Mouse (Mus musculus) CH12.LX (cell line): ENCODE measurements at regions not wholly inside any gene's neighbourhood (a gene's known extent, or its start where the extent isn't known, plus 50 kb on each side); places are given as distances from the start of the nearest gene placed in this dataset.
A peak's percentile ranks its signal among the peaks of the same experiment; 100 is the strongest.

ENCODE experiments used
- DNase-seq: peaks from one replicate; pipeline ENCODE4 v3.0.0-alpha.2; 2013; ENCODE audit errors: extremely low read depth
- H3K27ac ChIP-seq: 2 replicates; pipeline ENCODE4 v1.5.1; 2012; ENCODE audit warnings: low read depth, mild to moderate bottlenecking, control low read depth, moderate library complexity; ENCODE audit not compliant: insufficient read depth
- H3K27me3 ChIP-seq: replicated peaks from 2 replicates; pipeline ENCODE3; 2012; ENCODE audit warnings: inconsistent platforms
- H3K36me3 ChIP-seq, 2 experiments: replicated peaks in 1 of 2; 2 replicates each; pipeline versions ENCODE3 to v1.6.1; 2012; ENCODE audit warnings: inconsistent platforms in 1 of 2, low read length in 1 of 2, mild to moderate bottlenecking in 1 of 2, mixed read lengths in 1 of 2, moderate library complexity in 1 of 2; ENCODE audit not compliant: control insufficient read depth in 1 of 2, insufficient read depth in 1 of 2
- H3K4me1 ChIP-seq, 2 experiments: 2 replicates each; pipeline ENCODE4 v1.6.1; 2012; ENCODE audit warnings: inconsistent platforms in 1 of 2, moderate library complexity in 1 of 2; ENCODE audit not compliant: insufficient read depth in 2 of 2, control insufficient read depth in 1 of 2
- H3K4me2 ChIP-seq: 2 replicates; pipeline ENCODE4 v1.6.1; 2012; ENCODE audit warnings: low read depth, mild to moderate bottlenecking, control low read depth; ENCODE audit not compliant: poor library complexity, insufficient read depth, severe bottlenecking
- H3K4me3 ChIP-seq, 3 experiments: fragments of 150-350 bp in 1 of 3; sonication (generic) in 1 of 3; replicated peaks in 1 of 3; 2 replicates each; pipeline versions ENCODE3 to v1.5.1; 2011 to 2012; ENCODE audit warnings: low read depth in 2 of 3, low read length in 2 of 3, mild to moderate bottlenecking in 2 of 3, moderate library complexity in 2 of 3, control low read depth in 1 of 3, improper control_type of control experiment in 1 of 3, inconsistent platforms in 1 of 3, mixed read lengths in 1 of 3; ENCODE audit not compliant: poor library complexity in 1 of 3
- H3K79me2 ChIP-seq: replicated peaks from 2 replicates; pipeline ENCODE4 v1.6.1; 2012; ENCODE audit warnings: mild to moderate bottlenecking, moderate library complexity; ENCODE audit not compliant: control insufficient read depth, poor library complexity, insufficient read depth, severe bottlenecking; ENCODE audit errors: extremely low read depth
- H3K9ac ChIP-seq: 2 replicates; pipeline ENCODE4 v1.6.1; 2012; ENCODE audit warnings: low read depth, mild to moderate bottlenecking, control low read depth, moderate library complexity; ENCODE audit not compliant: insufficient read depth
- H3K9me3 ChIP-seq: replicated peaks from 2 replicates; pipeline ENCODE3; 2012; ENCODE audit warnings: low read length, inconsistent platforms, mixed read lengths
- CHD1 ChIP-seq: IDR thresholded peaks from 2 replicates; pipeline ENCODE4 v1.6.1; 2012; ENCODE audit warnings: low read depth, low read length, improper control_type of control experiment, inconsistent platforms
- CHD2 ChIP-seq: IDR thresholded peaks from 2 replicates; pipeline ENCODE4 v1.6.1; 2011; ENCODE audit warnings: low read length, improper control_type of control experiment
- CTCF ChIP-seq, 2 experiments: IDR thresholded peaks in 1 of 2; conservative IDR thresholded peaks in 1 of 2; 2 replicates each; pipeline ENCODE4 v1.5.1; 2011 to 2012; ENCODE audit warnings: low read depth in 2 of 2, low read length in 2 of 2, improper control_type of control experiment in 1 of 2, inconsistent platforms in 1 of 2, mild to moderate bottlenecking in 1 of 2, moderate library complexity in 1 of 2
- EP300 ChIP-seq: IDR thresholded peaks from 2 replicates; pipeline ENCODE4 v1.6.1; 2011; ENCODE audit warnings: low read length, improper control_type of control experiment
- JUN ChIP-seq: IDR thresholded peaks from 2 replicates; pipeline ENCODE4 v1.6.1; 2011; ENCODE audit warnings: low read depth, mild to moderate bottlenecking, low read length, improper control_type of control experiment, moderate library complexity; ENCODE audit not compliant: insufficient read depth
- JUND ChIP-seq: conservative IDR thresholded peaks from 2 replicates; pipeline ENCODE4 v1.6.1; 2011; ENCODE audit warnings: low read depth, low read length, improper control_type of control experiment
- KAT2A ChIP-seq: IDR thresholded peaks from 2 replicates; pipeline ENCODE4 v1.6.1; 2012; ENCODE audit warnings: low read length, improper control_type of control experiment, inconsistent platforms; ENCODE audit not compliant: insufficient replicate concordance
- MAZ ChIP-seq: IDR thresholded peaks from 2 replicates; pipeline ENCODE4 v1.6.1; 2012; ENCODE audit warnings: low read depth, mild to moderate bottlenecking, inconsistent platforms, low read length, improper control_type of control experiment, moderate library complexity
- MXI1 ChIP-seq: IDR thresholded peaks from 2 replicates; pipeline ENCODE4 v1.6.1; 2011; ENCODE audit warnings: mild to moderate bottlenecking, low read depth, low read length, improper control_type of control experiment
- PAX5 ChIP-seq: IDR thresholded peaks from 2 replicates; pipeline ENCODE4 v1.6.1; 2012; ENCODE audit warnings: low read length, inconsistent platforms, mixed read lengths
- POLR2A ChIP-seq: IDR thresholded peaks from 2 replicates; pipeline ENCODE4 v1.6.1; 2011; ENCODE audit warnings: low read depth, mild to moderate bottlenecking, improper control_type of control experiment, low read length
- RCOR1 ChIP-seq: conservative IDR thresholded peaks from 2 replicates; pipeline ENCODE4 v1.6.1; 2012; ENCODE audit warnings: low read depth, mild to moderate bottlenecking, inconsistent platforms, low read length, improper control_type of control experiment
- SIN3A ChIP-seq: IDR thresholded peaks from 2 replicates; pipeline ENCODE4 v1.6.1; 2012; ENCODE audit warnings: low read length, improper control_type of control experiment, inconsistent platforms
- SMC3 ChIP-seq: IDR thresholded peaks from 2 replicates; pipeline ENCODE4 v1.6.1; 2011; ENCODE audit warnings: low read depth, low read length, improper control_type of control experiment
- TCF12 ChIP-seq: IDR thresholded peaks from 2 replicates; pipeline ENCODE4 v1.6.1; 2014; ENCODE audit warnings: low read depth, mild to moderate bottlenecking, inconsistent platforms, low read length, improper control_type of control experiment
- USF1 ChIP-seq: IDR thresholded peaks from 2 replicates; pipeline ENCODE4 v1.6.1; 2014; ENCODE audit warnings: low read depth, mild to moderate bottlenecking, inconsistent platforms, low read length, improper control_type of control experiment
- USF2 ChIP-seq: conservative IDR thresholded peaks from 2 replicates; pipeline ENCODE4 v1.6.1; 2011; ENCODE audit warnings: low read depth, low read length, improper control_type of control experiment
- ZC3H11A ChIP-seq: IDR thresholded peaks from 2 replicates; pipeline ENCODE4 v1.6.1; 2012; ENCODE audit warnings: low read depth, mild to moderate bottlenecking, inconsistent platforms, low read length, improper control_type of control experiment
- ZMIZ1 ChIP-seq: IDR thresholded peaks from 2 replicates; pipeline ENCODE4 v1.6.1; 2012; ENCODE audit warnings: low read depth, mild to moderate bottlenecking, inconsistent platforms, low read length, improper control_type of control experiment
- dilution Hi-C: fragments of 300-500 bp; cut with MboI; formaldehyde crosslinking; loops from 2 replicates; pipeline ENCODE4 v1.14.3; 2020; ENCODE audit warnings: low sequenced_read_pairs; ENCODE audit not compliant: extremely low pct_unique_long_range_greater_than_20kb, extremely low pct_ligation_motif_present
- in situ Hi-C: fragments of 300-500 bp; cut with MboI; formaldehyde crosslinking; loops from 3 replicates; pipeline ENCODE4 v1.14.3; 2019; ENCODE audit warnings: low sequenced_read_pairs, low pct_ligation_motif_present, low pct_unique_long_range_greater_than_20kb, mixed read lengths

GRCm38 (mm10) chr12:29164701-29165100 lies 363.5 kb upstream of the Myt1l start:
- Histone ChIP-seq H3K27me3 (no peaks in the 10 kb centered on the region), H3K79me2 (no peaks in the 10 kb centered on the region), H3K4me3 (no peak overlapping the region), H3K4me2 (no peak overlapping the region), H3K9ac (no peak overlapping the region), H3K36me3 (no peaks in the 10 kb centered on the region), H3K9me3 (no peaks in the 10 kb centered on the region), H3K27ac (no peak overlapping the region), H3K4me1 (no peaks in the 10 kb centered on the region)
- in situ Hi-C loops (no loop called here), dilution Hi-C loops (no loop called here)
- TF ChIP-seq ZMIZ1: no peak
- DNase-seq: no peak

DNA sequence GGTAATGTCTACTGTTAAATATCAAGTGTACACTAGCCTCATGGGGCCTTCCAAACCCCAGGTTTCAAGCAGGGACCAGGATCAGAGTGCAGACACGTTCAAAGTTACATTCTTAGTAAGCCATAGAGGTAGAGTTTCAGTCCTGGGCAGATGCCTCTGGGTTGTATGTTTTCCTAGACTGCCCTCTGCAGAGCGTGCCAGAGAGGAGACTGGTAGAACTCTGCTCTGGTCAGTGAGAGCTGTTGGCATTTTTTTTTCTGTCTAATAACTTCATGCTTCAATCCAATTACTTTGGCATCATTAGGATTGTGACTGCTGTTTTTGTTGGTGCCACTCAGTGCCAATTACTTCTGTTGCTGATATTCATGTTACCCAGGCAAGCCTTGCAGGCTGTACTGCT lies 361.9 kb upstream of the Myt1l start:
- no peak overlapping the region for H3K27ac ChIP-seq
- no peak overlapping the region for H3K4me3 ChIP-seq
- in situ Hi-C loops (no loop called here), dilution Hi-C loops (no loop called here)
- no peaks in the 10 kb centered on the region for H3K36me3 ChIP-seq
- H3K9me3 ChIP-seq: no peaks in the 10 kb centered on the region
- no peak for DNase-seq
- no peak overlapping the region for H3K4me2 ChIP-seq
- peaks cover 0 to 9% of the 10 kb centered on the region in 2 experiments; a peak in 1 of 4 replicates for H3K4me1 ChIP-seq
- no peaks in the 10 kb centered on the region for H3K79me2 ChIP-seq
- no peak overlapping the region for H3K9ac ChIP-seq
- H3K27me3 ChIP-seq: no peaks in the 10 kb centered on the region
- TF ChIP-seq TCF12 (no peak), JUN (no peak), CTCF (conservative IDR thresholded peaks at IDR 0.05 in 1 of 2, IDR thresholded peaks at IDR 0.05 in 1 of 2; ENCODE audit: low read depth in 2 of 2, low read length in 2 of 2) (peak in 1 of 2 experiments; percentile 4; a peak in 1 of 4 replicates)

DNA sequence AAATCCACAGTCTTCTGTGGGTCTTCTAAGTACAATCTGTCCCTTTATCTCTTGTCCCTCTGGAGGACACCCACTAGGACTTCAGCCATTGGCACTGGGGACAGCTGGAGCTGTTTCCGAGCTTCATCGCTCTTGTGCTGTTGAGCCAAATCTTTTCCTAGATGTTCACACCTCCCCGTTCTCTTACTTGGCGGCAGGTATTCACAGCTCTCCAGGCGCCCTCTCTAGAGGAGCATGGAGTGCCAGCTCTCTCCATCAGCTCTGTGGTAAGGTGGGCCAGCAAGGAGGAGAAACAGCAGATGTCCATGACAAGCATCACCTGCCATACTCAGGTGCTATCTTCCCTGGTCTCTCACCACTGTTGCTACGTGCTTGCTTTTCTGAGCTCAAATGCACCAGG lies 360.3 kb upstream of the Myt1l start:
- no peak overlapping the region for H3K9ac ChIP-seq
- peaks cover 0 to 9% of the 10 kb centered on the region in 2 experiments; a peak in 1 of 4 replicates for H3K4me1 ChIP-seq
- H3K4me2 ChIP-seq: no peak overlapping the region
- dilution Hi-C loops: no loop called here
- H3K79me2 ChIP-seq: no peaks in the 10 kb centered on the region
- no peak overlapping the region for H3K27ac ChIP-seq
- in situ Hi-C loops: no loop called here
- no peaks in the 10 kb centered on the region for H3K27me3 ChIP-seq
- TF ChIP-seq KAT2A (no peak), CTCF (conservative IDR thresholded peaks at IDR 0.05 in 1 of 2, IDR thresholded peaks at IDR 0.05 in 1 of 2; ENCODE audit: low read depth in 2 of 2, low read length in 2 of 2) (no peak), PAX5 (no peak), ZC3H11A (no peak), CHD1 (no peak), SMC3 (no peak), CHD2 (no peak), JUND (no peak), MAZ (no peak), SIN3A (no peak), USF2 (no peak), JUN (no peak), MXI1 (no peak), USF1 (no peak), EP300 (no peak), TCF12 (no peak), RCOR1 (no peak), POLR2A (no peak)
- no peaks in the 10 kb centered on the region for H3K36me3 ChIP-seq
- no peak overlapping the region for H3K4me3 ChIP-seq
- no peaks in the 10 kb centered on the region for H3K9me3 ChIP-seq
- DNase-seq: no peak
